ENCODE assay signal across 15 mouse cellular contexts in genomic region chr2:103627101-103627500, GRCm38 (mm10).
DNase-seq lines count a peak whose midpoint lies in the region; ATAC-seq lines count a peak whose summit lies in the region.
"Had no signal": no experiment of that assay in that cellular context is flagged by ENCODE, and none has a peak within 500 bp of the region (broad histone marks: within the 10 kb centered on the region; RNA-seq: fewer than 3 reads in every experiment).

No protein-coding gene starts in this region.

- ATAC-seq in granulocyte monocyte progenitor cell, adult 5-6 weeks (replicated peaks; ENCODE audit: poor library complexity, severe bottlenecking) = peak; percentile 50
- peak; percentile 56; the same call in 1 of the 2 replicates for ATAC-seq in neutrophil, adult 5-6 weeks (ENCODE audit: extremely low read depth, insufficient number of reproducible peaks, low FRiP score, poor library complexity, severe bottlenecking)
- ATAC-seq: forebrain, embryonic 16.5 days; intestine, embryonic 15.5 days had no signal

- DNase-seq in A20 (ENCODE audit: low read depth, low spot score) = peak; percentile 69
- peak; percentile 58 for DNase-seq in CD4-positive helper T cell, adult 2 months (ENCODE audit: low read depth, low spot score)
- no peak for DNase-seq in layer of hippocampus, adult 8-10 months (ENCODE audit: low spot score in 2 of 2)
- no peak for DNase-seq in adrenal gland, postnatal 14 days
- DNase-seq in cerebellum, adult 9-11 months = no peak
- DNase-seq: cerebellum, adult 8-10 months; gastrocnemius, postnatal 36 days; heart, postnatal 10 days; kidney, postnatal 36 days; layer of hippocampus, adult 9-11 months; lung, postnatal 10 days had no signal

Comparison
In these comparisons a context has a peak if more than half of its experiments do, and no peak if none do; other contexts are left out.
1. DNase-seq: peak in A20 (single experiment) and CD4-positive helper T cell, adult 2 months (single experiment); none in layer of hippocampus, adult 8-10 months (0 of 2), adrenal gland, postnatal 14 days (single experiment) and cerebellum, adult 9-11 months (single experiment).